Mouse (Mus musculus) CH12.LX (cell line): ENCODE results near the gene Rasa4. TPM values are rescaled to one million over a fixed set of nuclear protein-coding genes. Genes with fewer than 3 reads are reported as not detected.

Source experiments
- DNase-seq: peaks from one replicate; pipeline ENCODE4 v3.0.0-alpha.2; 2013; ENCODE audit errors: extremely low read depth
- H3K27ac ChIP-seq: 2 replicates; pipeline ENCODE4 v1.5.1; 2012; ENCODE audit warnings: low read depth, mild to moderate bottlenecking, control low read depth, moderate library complexity; ENCODE audit not compliant: insufficient read depth
- H3K27me3 ChIP-seq: replicated peaks from 2 replicates; pipeline ENCODE3; 2012; ENCODE audit warnings: inconsistent platforms
- H3K36me3 ChIP-seq, 2 experiments: replicated peaks in 1 of 2; 2 replicates each; pipeline versions ENCODE3 to v1.6.1; 2012; ENCODE audit warnings: inconsistent platforms in 1 of 2, low read length in 1 of 2, mild to moderate bottlenecking in 1 of 2, mixed read lengths in 1 of 2, moderate library complexity in 1 of 2; ENCODE audit not compliant: control insufficient read depth in 1 of 2, insufficient read depth in 1 of 2
- H3K4me1 ChIP-seq, 2 experiments: 2 replicates each; pipeline ENCODE4 v1.6.1; 2012; ENCODE audit warnings: inconsistent platforms in 1 of 2, moderate library complexity in 1 of 2; ENCODE audit not compliant: insufficient read depth in 2 of 2, control insufficient read depth in 1 of 2
- H3K4me2 ChIP-seq: 2 replicates; pipeline ENCODE4 v1.6.1; 2012; ENCODE audit warnings: low read depth, mild to moderate bottlenecking, control low read depth; ENCODE audit not compliant: poor library complexity, insufficient read depth, severe bottlenecking
- H3K4me3 ChIP-seq, 3 experiments: fragments of 150-350 bp in 1 of 3; sonication (generic) in 1 of 3; replicated peaks in 1 of 3; 2 replicates each; pipeline versions ENCODE3 to v1.5.1; 2011 to 2012; ENCODE audit warnings: low read depth in 2 of 3, low read length in 2 of 3, mild to moderate bottlenecking in 2 of 3, moderate library complexity in 2 of 3, control low read depth in 1 of 3, improper control_type of control experiment in 1 of 3, inconsistent platforms in 1 of 3, mixed read lengths in 1 of 3; ENCODE audit not compliant: poor library complexity in 1 of 3
- H3K79me2 ChIP-seq: replicated peaks from 2 replicates; pipeline ENCODE4 v1.6.1; 2012; ENCODE audit warnings: mild to moderate bottlenecking, moderate library complexity; ENCODE audit not compliant: control insufficient read depth, poor library complexity, insufficient read depth, severe bottlenecking; ENCODE audit errors: extremely low read depth
- H3K9ac ChIP-seq: 2 replicates; pipeline ENCODE4 v1.6.1; 2012; ENCODE audit warnings: low read depth, mild to moderate bottlenecking, control low read depth, moderate library complexity; ENCODE audit not compliant: insufficient read depth
- H3K9me3 ChIP-seq: replicated peaks from 2 replicates; pipeline ENCODE3; 2012; ENCODE audit warnings: low read length, inconsistent platforms, mixed read lengths
- BHLHE40 ChIP-seq: IDR thresholded peaks from 2 replicates; pipeline ENCODE4 v1.6.1; 2011; ENCODE audit warnings: mild to moderate bottlenecking, low read depth, low read length, improper control_type of control experiment
- CTCF ChIP-seq, 2 experiments: IDR thresholded peaks in 1 of 2; conservative IDR thresholded peaks in 1 of 2; 2 replicates each; pipeline ENCODE4 v1.5.1; 2011 to 2012; ENCODE audit warnings: low read depth in 2 of 2, low read length in 2 of 2, improper control_type of control experiment in 1 of 2, inconsistent platforms in 1 of 2, mild to moderate bottlenecking in 1 of 2, moderate library complexity in 1 of 2
- E2F4 ChIP-seq: IDR thresholded peaks from 2 replicates; pipeline ENCODE4 v1.6.1; 2011; ENCODE audit warnings: low read depth, low read length, improper control_type of control experiment; ENCODE audit not compliant: insufficient replicate concordance
- EP300 ChIP-seq: IDR thresholded peaks from 2 replicates; pipeline ENCODE4 v1.6.1; 2011; ENCODE audit warnings: low read length, improper control_type of control experiment
- IRF4 ChIP-seq: IDR thresholded peaks from 2 replicates; pipeline ENCODE4 v1.6.1; 2014; ENCODE audit warnings: low read depth, mild to moderate bottlenecking, inconsistent platforms, low read length, improper control_type of control experiment
- MAFK ChIP-seq: IDR thresholded peaks from 2 replicates; pipeline ENCODE4 v1.6.1; 2011; ENCODE audit warnings: low read length, improper control_type of control experiment; ENCODE audit not compliant: insufficient replicate concordance
- MAX ChIP-seq: IDR thresholded peaks from 2 replicates; pipeline ENCODE4 v1.6.1; 2011; ENCODE audit warnings: low read length, improper control_type of control experiment
- MAZ ChIP-seq: IDR thresholded peaks from 2 replicates; pipeline ENCODE4 v1.6.1; 2012; ENCODE audit warnings: low read depth, mild to moderate bottlenecking, inconsistent platforms, low read length, improper control_type of control experiment, moderate library complexity
- MYC ChIP-seq: IDR thresholded peaks from 2 replicates; pipeline ENCODE4 v1.6.1; 2011; ENCODE audit warnings: low read depth, mild to moderate bottlenecking, improper control_type of control experiment, low read length
- POLR2AphosphoS2 ChIP-seq: IDR thresholded peaks from 2 replicates; pipeline ENCODE4 v1.6.1; 2011; ENCODE audit warnings: low read depth, low read length, improper control_type of control experiment
- RAD21 ChIP-seq: IDR thresholded peaks from 2 replicates; pipeline ENCODE4 v1.6.1; 2011; ENCODE audit warnings: low read depth, mild to moderate bottlenecking, low read length, improper control_type of control experiment, moderate library complexity
- RCOR1 ChIP-seq: conservative IDR thresholded peaks from 2 replicates; pipeline ENCODE4 v1.6.1; 2012; ENCODE audit warnings: low read depth, mild to moderate bottlenecking, inconsistent platforms, low read length, improper control_type of control experiment
- SMC3 ChIP-seq: IDR thresholded peaks from 2 replicates; pipeline ENCODE4 v1.6.1; 2011; ENCODE audit warnings: low read depth, low read length, improper control_type of control experiment
- ZC3H11A ChIP-seq: IDR thresholded peaks from 2 replicates; pipeline ENCODE4 v1.6.1; 2012; ENCODE audit warnings: low read depth, mild to moderate bottlenecking, inconsistent platforms, low read length, improper control_type of control experiment
- ZMIZ1 ChIP-seq: IDR thresholded peaks from 2 replicates; pipeline ENCODE4 v1.6.1; 2012; ENCODE audit warnings: low read depth, mild to moderate bottlenecking, inconsistent platforms, low read length, improper control_type of control experiment
- dilution Hi-C: fragments of 300-500 bp; cut with MboI; formaldehyde crosslinking; loops from 2 replicates; pipeline ENCODE4 v1.14.3; 2020; ENCODE audit warnings: low sequenced_read_pairs; ENCODE audit not compliant: extremely low pct_unique_long_range_greater_than_20kb, extremely low pct_ligation_motif_present
- in situ Hi-C: fragments of 300-500 bp; cut with MboI; formaldehyde crosslinking; loops from 3 replicates; pipeline ENCODE4 v1.14.3; 2019; ENCODE audit warnings: low sequenced_read_pairs, low pct_ligation_motif_present, low pct_unique_long_range_greater_than_20kb, mixed read lengths
- polyA plus RNA-seq: library from polyadenylated mRNA; unstranded; fragments of >175 nt; gene quantifications from 2 replicates; pipeline ENCODE4 v1.2.1, GENCODE M21; 2012; ENCODE audit warnings: low read depth; ENCODE audit not compliant: insufficient read length
- total RNA-seq, 2 experiments: library from RNA; depleted of rRNA; stranded (reverse); fragments of 300-350 nt in 1 of 2; fragments of >200 nt in 1 of 2; gene quantifications; 2 replicates each; pipeline ENCODE4 v1.2.3; 2012 to 2014

Rasa4 gene
- total and polyA plus RNA-seq, 3 experiments: 0.07 to 1.3 (median 0.16) TPM

GRCm38 (mm10) chr5:136040210-136040609, 43.5 kb upstream of the Rasa4 start:
- H3K4me3 ChIP-seq: no peak overlapping the region
- in situ Hi-C loops: loop anchor here (10.0 kb wide), 1 partner anchor 145 kb away; no protein-coding TSS in a partner anchor
- dilution Hi-C loops: no loop called here
- H3K9me3 ChIP-seq: peaks cover 26% of the 10 kb centered on the region
- no peaks in the 10 kb centered on the region for H3K27me3 ChIP-seq
- peak; percentile 65 for TF ChIP-seq MAFK
- no peak for TF ChIP-seq POLR2AphosphoS2
- TF ChIP-seq BHLHE40: peak; percentile 67; the same call in 1 of the 2 replicates
- TF ChIP-seq IRF4: peak; percentile 36; the same call in 1 of the 2 replicates
- peak; percentile 42; the same call in 1 of the 2 replicates for TF ChIP-seq EP300
- H3K4me1 ChIP-seq: peaks cover 17 to 35% of the 10 kb centered on the region in 2 experiments
- no peak overlapping the region for H3K27ac ChIP-seq
- no peak overlapping the region for H3K9ac ChIP-seq
- H3K79me2 ChIP-seq: no peaks in the 10 kb centered on the region
- peak; percentile 79 for DNase-seq
- no peaks in the 10 kb centered on the region for H3K36me3 ChIP-seq
- H3K4me2 ChIP-seq: peak overlapping the region; percentile 32; the same call in 1 of the 2 replicates

DNA sequence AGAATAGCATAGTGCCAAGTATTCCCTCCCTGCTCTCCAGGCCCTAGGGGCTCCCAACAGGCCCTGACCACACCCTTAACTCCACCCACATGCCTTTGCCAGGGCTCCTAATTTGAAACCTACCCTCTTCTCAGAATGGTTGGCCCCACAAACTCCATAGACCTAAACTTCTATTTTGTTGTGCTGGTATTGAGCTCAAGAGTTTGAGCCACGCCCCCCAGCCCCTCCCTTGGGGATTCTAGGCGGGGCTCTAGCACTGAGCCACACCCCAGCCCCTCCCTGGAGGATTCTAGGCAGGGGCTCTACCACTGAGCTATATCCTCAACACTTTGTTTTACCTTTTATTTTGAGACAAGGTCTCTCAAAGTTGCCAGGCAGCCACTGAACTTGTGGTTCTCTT, 42.5 kb upstream of the Rasa4 start:
- no peaks in the 10 kb centered on the region for H3K79me2 ChIP-seq
- TF ChIP-seq CTCF (conservative IDR thresholded peaks at IDR 0.05 in 1 of 2, IDR thresholded peaks at IDR 0.05 in 1 of 2; ENCODE audit: low read depth in 2 of 2, low read length in 2 of 2) (no peak), E2F4 (no peak), EP300 (no peak), MYC (no peak), RCOR1 (no peak), ZC3H11A (no peak), RAD21 (no peak), ZMIZ1 (no peak), MAX (no peak), POLR2AphosphoS2 (no peak), MAZ (no peak), SMC3 (no peak)
- TF ChIP-seq, all 38 proteins: peak for 0
- peaks cover 14 to 24% of the 10 kb centered on the region in 2 experiments for H3K4me1 ChIP-seq
- in situ Hi-C loops (loop anchor here (10.0 kb wide), 1 partner anchor 146 kb away; no protein-coding TSS in a partner anchor), dilution Hi-C loops (no loop called here)
- no peaks in the 10 kb centered on the region for H3K27me3 ChIP-seq
- DNase-seq: no peak
- no peaks in the 10 kb centered on the region for H3K36me3 ChIP-seq
- no peak overlapping the region for H3K9ac ChIP-seq
- no peak overlapping the region for H3K4me2 ChIP-seq
- H3K4me3 ChIP-seq: no peak overlapping the region
- peaks cover 26% of the 10 kb centered on the region for H3K9me3 ChIP-seq
- no peak overlapping the region for H3K27ac ChIP-seq
